Mouse (Mus musculus): ENCODE measurements around the gene Nodal. TPM values are rescaled to one million over a fixed set of nuclear protein-coding genes. Genes with fewer than 3 reads are reported as not detected.
"Not testable (repeated sequence)": the region's sequence is repeated elsewhere in the genome, so short reads cannot be mapped to it uniquely, and the experiment has no call there.

Gene Nodal
- polyA plus RNA-seq, 1 experiment: not detected

- TF ChIP-seq CTCF (IDR thresholded peaks at IDR 0.05; ENCODE audit: borderline replicate concordance, insufficient read depth, low read length) (no peak), POLR2A (IDR thresholded peaks at IDR 0.05; ENCODE audit: low read depth, low read length) (no peak)
- Histone ChIP-seq H3K4me3 (ENCODE audit: insufficient read depth, low read length) (no peak overlapping the region), H3K27ac (ENCODE audit: insufficient read depth, low read length) (no peak overlapping the region), H3K4me1 (ENCODE audit: control insufficient read depth, insufficient read depth, low read length) (peaks cover 7% of the 10 kb centered on the region)
These were observed 27.2 kb downstream of the Nodal start for GRCm38 (mm10) chr10:61445016-61445415.

- TF ChIP-seq POLR2A (IDR thresholded peaks at IDR 0.05; ENCODE audit: low read depth, low read length) (no peak), CTCF (IDR thresholded peaks at IDR 0.05; ENCODE audit: borderline replicate concordance, insufficient read depth, low read length) (no peak)
- H3K4me1 ChIP-seq (ENCODE audit: control insufficient read depth, insufficient read depth, low read length): peaks cover 11% of the 10 kb centered on the region
- H3K27ac ChIP-seq (ENCODE audit: insufficient read depth, low read length): no peak overlapping the region
- no peak overlapping the region for H3K4me3 ChIP-seq (ENCODE audit: insufficient read depth, low read length)
These were observed 30.0 kb downstream of the Nodal start for GRCm38 (mm10) chr10:61447581-61448353.

GRCm38 (mm10) chr10:61448834-61449233, 31.1 kb downstream of the Nodal start:
- TF ChIP-seq CTCF (IDR thresholded peaks at IDR 0.05; ENCODE audit: borderline replicate concordance, insufficient read depth, low read length): no peak
- no peak for TF ChIP-seq POLR2A (IDR thresholded peaks at IDR 0.05; ENCODE audit: low read depth, low read length)
- Histone ChIP-seq H3K4me3 (ENCODE audit: insufficient read depth, low read length) (no peak overlapping the region), H3K4me1 (ENCODE audit: control insufficient read depth, insufficient read depth, low read length) (peaks cover 10% of the 10 kb centered on the region), H3K27ac (ENCODE audit: insufficient read depth, low read length) (no peak overlapping the region)

GRCm38 (mm10) chr10:61451463-61451930, 33.7 kb downstream of the Nodal start:
- Histone ChIP-seq H3K27ac (ENCODE audit: insufficient read depth, low read length) (0 out of 2 replicates have a peak overlapping the region, but pooled peaks have one; percentile 29), H3K4me1 (ENCODE audit: control insufficient read depth, insufficient read depth, low read length) (peaks cover 7% of the 10 kb centered on the region), H3K4me3 (ENCODE audit: insufficient read depth, low read length) (peak overlapping the region; percentile 85)
- TF ChIP-seq CTCF (IDR thresholded peaks at IDR 0.05; ENCODE audit: borderline replicate concordance, insufficient read depth, low read length): no peak
- TF ChIP-seq POLR2A (IDR thresholded peaks at IDR 0.05; ENCODE audit: low read depth, low read length): no peak

- Histone ChIP-seq H3K4me3 (ENCODE audit: insufficient read depth, low read length) (peak overlapping the region; percentile 85), H3K4me1 (ENCODE audit: control insufficient read depth, insufficient read depth, low read length) (peaks cover 7% of the 10 kb centered on the region), H3K27ac (ENCODE audit: insufficient read depth, low read length) (0 out of 2 replicates have a peak overlapping the region, but pooled peaks have one; percentile 29)
- TF ChIP-seq POLR2A (IDR thresholded peaks at IDR 0.05; ENCODE audit: low read depth, low read length) (no peak), CTCF (IDR thresholded peaks at IDR 0.05; ENCODE audit: borderline replicate concordance, insufficient read depth, low read length) (no peak)
These were observed 34.3 kb downstream of the Nodal start for GRCm38 (mm10) chr10:61451931-61452617.

- TF ChIP-seq POLR2A (IDR thresholded peaks at IDR 0.05; ENCODE audit: low read depth, low read length) (peak; percentile 98), CTCF (IDR thresholded peaks at IDR 0.05; ENCODE audit: borderline replicate concordance, insufficient read depth, low read length) (no peak)
- peak within 1 kb of the TSS; percentile 85 for H3K4me3 ChIP-seq (ENCODE audit: insufficient read depth, low read length)
- peaks cover 7% of the 10 kb centered on the region for H3K4me1 ChIP-seq (ENCODE audit: control insufficient read depth, insufficient read depth, low read length)
- H3K27ac ChIP-seq (ENCODE audit: insufficient read depth, low read length): 0 out of 2 replicates have a peak within 1 kb of the TSS, but pooled peaks have one; percentile 29
These were observed 34.9 kb downstream of the Nodal start, which contains the start of gene Eif4ebp2 for GRCm38 (mm10) chr10:61452645-61453044. Eif4ebp2 (minus strand) TSS chr10:61452661.

- H3K27ac ChIP-seq (ENCODE audit: insufficient read depth, low read length); H3K4me1 ChIP-seq (ENCODE audit: control insufficient read depth, insufficient read depth, low read length); H3K4me3 ChIP-seq (ENCODE audit: insufficient read depth, low read length): not testable (repeated sequence)
These were observed 35.4 kb downstream of the Nodal start for GRCm38 (mm10) chr10:61453171-61453570.

- Histone ChIP-seq H3K27ac (ENCODE audit: insufficient read depth, low read length) (no peak overlapping the region), H3K4me3 (ENCODE audit: insufficient read depth, low read length) (no peak overlapping the region), H3K4me1 (ENCODE audit: control insufficient read depth, insufficient read depth, low read length) (no peaks in the 10 kb centered on the region)
- no peak for TF ChIP-seq POLR2A (IDR thresholded peaks at IDR 0.05; ENCODE audit: low read depth, low read length)
- no peak for TF ChIP-seq CTCF (IDR thresholded peaks at IDR 0.05; ENCODE audit: borderline replicate concordance, insufficient read depth, low read length)
These were observed 39.4 kb downstream of the Nodal start for GRCm38 (mm10) chr10:61457182-61457581.

GRCm38 (mm10) chr10:61465009-61465408, 47.2 kb downstream of the Nodal start:
- Histone ChIP-seq H3K27ac (ENCODE audit: insufficient read depth, low read length) (no peak overlapping the region), H3K4me3 (ENCODE audit: insufficient read depth, low read length) (no peak overlapping the region), H3K4me1 (ENCODE audit: control insufficient read depth, insufficient read depth, low read length) (no peaks in the 10 kb centered on the region)
- no peak for TF ChIP-seq POLR2A (IDR thresholded peaks at IDR 0.05; ENCODE audit: low read depth, low read length)
- TF ChIP-seq CTCF (IDR thresholded peaks at IDR 0.05; ENCODE audit: borderline replicate concordance, insufficient read depth, low read length): no peak

- Histone ChIP-seq H3K4me1 (ENCODE audit: control insufficient read depth, insufficient read depth, low read length) (no peaks in the 10 kb centered on the region), H3K4me3 (ENCODE audit: insufficient read depth, low read length) (no peak overlapping the region), H3K27ac (ENCODE audit: insufficient read depth, low read length) (no peak overlapping the region)
- no peak for TF ChIP-seq POLR2A (IDR thresholded peaks at IDR 0.05; ENCODE audit: low read depth, low read length)
- no peak for TF ChIP-seq CTCF (IDR thresholded peaks at IDR 0.05; ENCODE audit: borderline replicate concordance, insufficient read depth, low read length)
These were observed 48.5 kb downstream of the Nodal start for GRCm38 (mm10) chr10:61466242-61466641.

Data from embryonic fibroblast, embryonic 13.5 days (primary cell).